Mouse (Mus musculus) adrenal gland, adult 2 months (tissue): ENCODE measurements around the gene Igsf3. TPM values are rescaled to one million over a fixed set of nuclear protein-coding genes. Genes with fewer than 3 reads are reported as not detected.
A peak's percentile ranks its signal among the peaks of the same experiment; 100 is the strongest.

Experiments
- DNase-seq: peaks from one replicate; pipeline ENCODE4 v3.0.0; 2021
- polyA plus RNA-seq: library from polyadenylated mRNA; depleted of rRNA; stranded (reverse); fragments of >200 nt; gene quantifications from 2 replicates; pipeline ENCODE4 v1.2.3, GENCODE M21; 2012
- total RNA-seq, 2 experiments: library from RNA; stranded (reverse); gene quantifications; 2 replicates each; pipeline ENCODE4 v1.2.3; 2021

The Igsf3 gene
- total and polyA plus RNA-seq, 3 experiments = 2.1 to 8.3 (median 3.4) TPM

DNA sequence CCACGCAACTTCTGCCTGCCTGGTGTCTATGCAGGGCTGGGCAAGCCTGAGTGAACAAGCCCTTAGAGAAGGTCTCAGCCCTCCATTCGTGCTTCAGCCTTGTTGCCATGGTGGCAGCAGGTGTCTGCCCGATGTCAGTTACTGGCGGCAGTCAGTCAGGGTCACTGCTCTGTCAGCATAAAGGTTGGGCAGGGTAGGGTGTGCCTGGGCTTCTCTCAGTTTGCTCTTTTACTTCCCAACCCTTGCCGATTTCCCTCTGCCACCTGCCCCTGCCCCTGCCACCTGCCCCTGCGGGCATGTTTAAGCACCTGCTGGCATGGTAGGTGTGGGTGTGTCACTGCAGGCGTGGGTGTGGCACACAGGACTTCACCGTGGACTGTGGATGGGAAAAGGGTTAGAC lies 67.6 kb downstream of the Igsf3 start:
- no peak for DNase-seq

DNA sequence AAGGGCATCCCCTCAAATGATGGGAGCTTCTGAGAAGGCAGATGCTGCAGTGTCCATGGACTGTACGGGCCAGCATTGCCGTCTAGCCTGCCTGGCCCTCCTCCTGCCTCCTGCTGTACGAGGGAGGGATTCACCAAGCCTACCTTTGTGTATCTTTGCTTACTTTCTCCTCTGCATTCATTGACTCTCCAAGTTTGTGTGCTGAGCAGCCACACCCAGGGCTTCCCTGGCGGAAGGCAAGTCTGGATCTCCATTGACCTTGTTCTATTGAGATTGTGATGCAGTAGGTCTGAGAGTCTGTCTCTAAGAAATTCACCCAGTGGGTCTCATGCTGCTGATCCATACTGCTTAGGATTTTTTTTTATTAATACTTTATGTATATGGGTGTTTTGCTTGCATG lies 70.4 kb downstream of the Igsf3 start:
- DNase-seq = no peak

DNA sequence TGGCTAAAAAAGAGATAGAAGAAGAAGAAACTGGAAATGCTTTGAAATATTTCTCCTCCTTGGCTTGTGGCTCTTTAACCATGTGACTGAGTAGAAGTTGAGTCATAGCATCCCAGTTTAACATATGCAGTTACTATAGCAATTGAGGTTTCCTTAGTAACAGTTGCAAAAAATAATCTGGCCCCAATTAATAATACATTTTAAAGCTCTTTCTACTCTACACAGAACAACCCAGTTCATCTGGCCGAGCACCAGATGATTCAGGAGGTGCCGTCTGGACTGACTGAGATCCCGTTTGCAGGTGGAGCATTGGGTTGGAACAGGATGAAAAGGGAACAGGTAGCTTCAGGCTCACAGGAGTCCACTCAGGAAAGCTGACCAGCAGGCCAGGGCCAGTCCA lies 71.9 kb downstream of the Igsf3 start:
- DNase-seq = no peak

DNA sequence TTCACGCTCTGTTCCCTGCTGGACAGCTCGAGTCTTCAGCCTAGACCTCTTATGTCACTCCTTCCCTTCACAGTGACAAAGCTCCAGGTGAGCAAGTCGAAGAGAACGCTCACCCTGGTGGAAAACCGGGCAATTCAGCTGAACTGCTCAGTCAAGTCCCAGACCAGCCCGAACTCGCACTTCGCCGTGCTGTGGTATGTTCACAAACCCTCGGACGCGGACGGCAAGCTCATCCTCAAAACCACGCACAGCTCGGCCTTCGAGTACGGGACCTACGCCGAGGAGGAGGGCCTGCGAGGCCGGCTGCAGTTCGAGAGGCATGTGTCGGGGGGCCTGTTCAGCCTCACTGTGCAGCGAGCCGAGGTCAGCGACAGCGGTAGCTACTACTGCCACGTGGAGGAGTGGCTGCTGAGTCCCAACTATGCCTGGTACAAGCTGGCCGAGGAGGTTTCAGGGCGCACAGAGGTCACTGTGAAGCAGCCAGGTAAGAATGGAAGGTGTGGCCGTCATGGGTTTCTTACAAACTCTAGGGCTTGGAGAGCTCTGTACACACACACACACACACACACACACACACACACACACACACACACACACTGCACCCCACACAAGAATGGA lies 74.0 kb downstream of the Igsf3 start:
- no peak for DNase-seq

DNA sequence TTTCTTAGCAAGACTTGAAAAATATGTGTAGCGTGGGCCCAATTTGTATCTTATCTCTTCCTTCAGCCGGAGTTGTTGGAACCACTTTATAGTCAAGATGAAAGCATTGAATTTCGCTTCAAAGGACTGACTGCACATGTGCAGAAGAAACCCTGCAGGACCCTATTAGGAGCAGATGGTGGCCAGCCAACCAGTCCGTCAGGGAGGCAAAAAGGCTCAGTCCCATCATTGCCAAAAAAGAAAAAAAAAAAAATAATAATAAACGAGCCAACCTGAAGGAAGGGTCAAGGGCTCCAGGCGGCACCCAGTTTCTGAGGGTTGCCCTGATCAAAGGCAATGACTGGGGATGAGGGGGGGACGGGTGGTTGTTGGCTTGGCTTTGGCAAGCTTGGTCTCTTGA lies 83.7 kb downstream of the Igsf3 start:
- DNase-seq = no peak

DNA sequence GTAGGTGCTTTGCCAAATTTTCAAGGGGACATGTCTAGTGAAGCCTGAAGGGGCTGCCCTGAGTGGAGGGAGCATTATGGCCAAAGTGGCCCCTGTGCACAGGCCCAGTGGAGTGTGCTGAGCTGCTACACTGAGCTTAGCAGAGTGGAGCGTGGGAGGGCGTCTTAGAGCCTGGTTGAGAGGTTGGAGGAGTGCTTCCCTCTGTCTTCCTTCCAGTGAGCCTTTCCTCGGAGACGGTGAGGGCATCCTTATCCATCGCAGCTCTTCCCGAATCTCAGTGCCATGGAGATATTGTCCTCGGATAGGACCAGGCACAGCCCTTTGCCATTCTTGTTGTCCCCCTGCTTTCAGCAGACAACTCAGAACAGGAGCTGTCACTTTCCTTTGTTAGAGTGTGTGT lies 84.2 kb downstream of the Igsf3 start:
- DNase-seq = no peak

DNA sequence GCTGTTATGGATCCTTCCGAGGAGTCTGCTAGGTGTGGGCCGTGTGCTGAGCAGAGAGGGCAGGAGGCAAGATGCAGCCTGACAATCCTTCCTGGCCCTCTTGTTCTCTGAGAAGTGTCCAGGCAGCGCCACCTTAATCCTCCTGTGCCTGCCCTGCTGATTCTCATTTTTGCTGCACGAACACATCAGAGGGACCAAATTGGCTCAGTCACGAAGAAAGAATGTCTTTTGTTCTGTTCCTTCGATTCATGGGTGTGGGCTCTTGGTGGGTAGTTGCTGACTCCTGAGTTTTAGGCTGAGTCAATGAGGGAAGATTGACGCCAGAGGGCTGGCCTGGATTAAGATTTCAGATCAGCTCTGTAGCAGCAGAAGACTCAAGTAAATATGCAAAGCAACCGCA lies 84.9 kb downstream of the Igsf3 start:
- DNase-seq = no peak

DNA sequence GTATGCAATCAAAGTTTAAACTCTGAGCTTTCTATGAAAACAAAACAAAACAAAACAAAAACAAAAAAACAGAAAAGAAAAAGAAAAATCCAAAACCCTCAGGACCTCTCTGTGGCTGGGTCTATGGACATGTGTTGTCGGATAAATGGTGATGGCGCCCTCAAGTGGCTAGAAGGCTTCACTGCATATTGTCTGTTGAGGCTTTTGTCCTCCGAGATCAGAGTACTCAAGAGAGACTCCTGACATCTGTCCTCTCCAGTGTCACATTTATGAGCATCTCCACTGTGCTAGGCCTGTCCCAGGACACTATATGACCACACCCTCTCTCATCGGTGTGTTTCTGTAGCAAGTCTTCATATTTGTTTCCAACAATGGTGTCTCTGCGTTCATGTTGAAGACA lies 85.4 kb downstream of the Igsf3 start:
- DNase-seq = peak; percentile 66

DNA sequence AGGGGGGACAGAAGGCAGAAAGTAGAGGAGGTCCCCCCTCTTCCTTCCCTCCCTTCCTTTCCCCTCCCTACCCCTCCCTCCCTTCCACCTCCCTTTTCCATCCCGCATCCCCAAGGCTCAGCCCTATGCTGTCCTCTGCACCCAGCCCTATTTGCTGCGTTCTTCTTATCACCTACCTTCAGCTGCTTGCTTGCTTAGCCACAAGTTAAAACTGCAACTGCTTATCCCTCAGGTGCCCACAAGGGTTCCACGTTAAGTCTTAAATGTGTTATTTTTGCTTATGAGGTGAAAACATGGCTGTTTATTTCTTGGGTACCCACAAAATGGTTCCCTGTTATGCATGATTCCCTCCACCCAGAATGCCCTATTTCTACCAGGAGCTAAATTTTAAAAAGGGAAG lies 86.6 kb downstream of the Igsf3 start:
- DNase-seq = no peak

DNA sequence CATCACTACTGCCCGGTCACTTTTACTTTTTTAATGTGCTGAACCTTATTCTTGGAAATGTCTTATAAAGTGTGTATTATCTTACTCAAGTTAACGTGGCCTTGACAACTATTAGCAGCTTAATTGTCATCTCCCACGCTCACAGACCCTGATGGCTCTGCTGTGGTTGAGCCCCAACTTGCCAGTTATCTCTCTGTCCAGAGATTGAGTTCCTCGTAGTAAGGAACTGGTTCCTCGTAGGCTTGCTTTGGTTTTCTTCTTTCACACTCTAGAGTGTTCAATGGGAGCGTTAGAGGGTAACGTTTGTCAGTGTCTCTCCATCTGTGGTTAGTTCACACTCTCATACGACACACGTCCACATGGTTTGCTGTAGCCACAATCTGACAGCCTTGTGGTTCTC lies 92.8 kb downstream of the Igsf3 start:
- no peak for DNase-seq

DNA sequence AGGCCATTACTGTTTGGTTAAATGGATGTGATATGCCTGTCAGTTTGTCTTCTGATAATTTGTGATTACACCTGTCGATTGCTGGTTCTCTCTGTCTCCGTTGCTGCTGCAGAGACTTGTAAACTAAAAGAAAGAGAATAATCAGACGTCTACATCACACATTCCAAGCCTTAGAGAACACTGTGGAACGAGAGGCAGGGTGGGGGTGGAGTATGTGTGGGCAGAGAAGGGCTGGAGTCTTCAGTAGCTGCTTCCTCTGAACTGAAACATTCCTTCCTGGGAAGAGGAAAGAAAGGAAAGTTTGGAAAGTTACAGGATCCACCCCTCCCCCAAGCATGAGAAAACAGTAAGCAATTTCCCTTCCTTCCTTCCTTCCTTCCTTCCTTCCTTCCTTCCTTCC lies 95.0 kb downstream of the Igsf3 start:
- DNase-seq = no peak

DNA sequence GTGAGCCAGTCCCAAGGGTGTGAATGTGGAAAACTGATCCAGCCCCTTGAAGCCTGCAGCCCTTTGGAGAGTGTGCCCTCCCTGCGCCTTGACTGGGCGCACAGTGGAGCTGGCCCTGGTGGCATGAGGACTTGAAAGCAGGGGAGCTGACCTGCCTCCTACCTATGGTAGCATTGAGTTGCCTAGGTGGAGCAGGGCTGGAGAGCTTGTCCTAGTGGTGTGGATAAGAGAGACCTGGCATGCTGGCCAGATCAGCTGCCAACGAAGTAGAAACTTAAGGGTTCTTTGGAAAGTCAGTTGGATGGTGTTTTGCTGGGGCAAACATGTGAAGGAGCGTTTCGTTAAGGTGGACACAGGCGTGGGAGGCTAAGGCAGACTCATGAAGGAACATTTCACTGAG lies 105.1 kb downstream of the Igsf3 start:
- no peak for DNase-seq

DNA sequence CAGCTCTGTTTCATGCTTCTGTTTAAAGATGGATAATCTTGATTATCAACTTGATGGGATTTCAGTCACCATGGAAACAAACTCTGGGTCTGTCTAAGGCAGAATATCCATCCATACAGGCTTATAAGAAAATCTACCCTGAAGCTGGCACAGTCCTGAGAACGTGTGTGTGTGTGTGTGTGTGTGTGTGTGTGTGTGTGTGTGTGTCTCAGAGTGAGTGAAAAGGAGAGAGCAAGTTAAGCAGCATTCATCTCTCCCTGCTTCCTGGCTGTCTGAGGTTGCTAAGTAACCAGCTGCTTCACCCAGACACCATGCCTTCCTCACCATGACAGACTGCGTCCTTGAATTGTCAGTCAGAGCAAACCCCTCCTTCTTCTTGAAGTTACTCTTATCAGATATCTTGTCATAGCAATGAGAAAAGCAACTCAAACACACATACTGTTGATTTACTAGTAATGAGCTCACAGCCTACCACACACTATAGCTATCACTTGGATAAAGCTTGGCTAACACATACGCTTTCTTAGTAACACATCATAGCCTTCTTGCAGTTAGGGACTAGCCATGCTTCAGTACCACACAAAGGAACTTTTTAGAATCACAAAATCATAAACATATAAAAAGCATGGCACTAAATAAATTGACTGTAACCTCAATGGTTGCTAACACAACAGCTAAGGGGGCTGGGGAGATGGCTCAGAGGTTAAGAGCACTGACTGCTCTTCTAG lies 106.5 kb downstream of the Igsf3 start:
- no peak for DNase-seq

DNA sequence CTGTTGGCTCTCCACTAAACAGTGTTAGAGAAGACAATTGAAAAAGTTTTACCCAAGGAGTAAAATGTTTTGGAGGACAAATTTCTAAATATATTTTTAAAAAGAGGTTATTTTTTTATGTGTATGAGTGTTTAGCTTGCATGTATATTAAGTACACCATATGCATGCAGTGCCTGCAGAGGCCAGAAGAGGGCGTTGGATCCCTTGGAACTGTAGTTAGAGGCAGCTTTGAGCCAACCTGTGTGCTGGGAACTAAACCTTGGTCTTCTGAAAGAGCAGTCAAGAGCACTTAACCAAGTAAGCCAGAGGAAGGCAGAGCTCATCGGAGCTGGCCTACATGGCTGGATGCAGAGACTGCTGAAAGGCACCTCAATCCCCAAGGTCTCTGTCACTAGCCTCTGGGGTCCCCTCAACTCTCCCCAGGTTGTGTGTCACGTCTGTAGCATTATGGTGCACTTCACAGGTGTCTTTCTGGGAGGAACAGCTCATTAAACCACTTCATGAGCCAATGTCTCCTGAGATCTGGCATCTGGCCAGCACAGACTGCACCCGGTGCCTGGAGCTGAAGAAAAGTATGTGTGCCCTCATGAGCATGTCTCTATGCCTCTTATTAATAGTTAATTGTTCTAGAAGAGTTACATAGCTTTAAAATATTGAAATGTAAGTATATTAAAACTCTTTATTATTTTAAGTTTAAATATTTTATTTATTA lies 109.3 kb downstream of the Igsf3 start:
- DNase-seq = no peak

DNA sequence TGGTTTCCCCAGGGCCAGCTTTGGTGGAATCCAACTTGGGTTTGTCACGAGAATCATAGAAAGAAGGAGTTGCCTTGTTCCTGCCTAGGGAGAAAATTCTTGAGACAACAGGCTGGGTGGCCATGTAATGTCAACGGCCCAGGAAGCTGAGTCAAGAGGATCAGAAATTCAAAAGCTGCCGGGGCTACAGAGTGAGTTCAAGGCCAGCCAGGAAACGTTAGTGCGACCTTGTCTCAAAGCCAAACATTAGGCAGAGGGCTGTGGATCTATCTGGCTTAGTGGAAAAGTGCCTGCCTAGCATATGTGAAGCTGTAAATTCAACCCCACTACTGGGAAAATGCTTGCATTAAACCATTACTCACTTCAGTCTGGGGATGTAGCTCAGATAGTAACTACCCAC lies 110.6 kb downstream of the Igsf3 start:
- DNase-seq = peak; percentile 73

DNA sequence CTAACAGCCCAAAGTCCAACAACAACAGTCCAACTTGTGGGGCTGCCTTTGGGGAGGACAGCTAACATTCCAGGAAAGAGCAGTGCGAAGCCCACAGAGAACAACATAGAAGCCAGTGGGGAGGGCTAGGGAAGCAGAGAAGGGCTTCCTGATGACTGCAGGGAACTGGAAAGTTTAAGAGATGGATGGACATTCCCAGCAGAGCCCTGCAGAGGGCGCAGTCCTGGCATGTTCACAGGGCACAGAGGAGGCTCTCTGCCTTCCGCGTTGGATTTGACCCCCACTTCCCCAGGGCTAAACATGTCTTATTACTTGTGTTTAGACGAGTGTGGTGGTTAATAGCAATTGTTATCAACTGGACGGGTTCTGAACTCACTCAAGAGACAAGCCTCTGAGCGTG lies 111.3 kb downstream of the Igsf3 start:
- no peak for DNase-seq

DNA sequence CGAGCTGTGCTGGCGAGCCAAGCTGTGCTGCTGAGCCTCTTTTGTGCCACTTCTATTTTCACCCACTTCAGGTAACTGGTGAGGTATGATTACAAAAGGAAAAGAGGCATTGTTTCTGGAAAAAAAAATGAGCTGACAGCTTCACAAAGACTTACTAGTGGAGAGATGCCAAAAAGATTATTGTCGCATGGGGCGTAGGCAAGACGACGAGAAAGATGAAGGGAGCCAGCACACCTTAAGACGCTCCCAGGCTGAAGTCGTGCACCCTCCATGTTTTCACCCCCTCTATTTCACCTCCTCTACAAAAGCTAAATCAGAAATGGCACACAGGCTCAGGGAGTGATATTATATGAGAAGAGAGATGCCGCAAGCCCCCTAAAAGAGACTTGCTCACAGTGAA lies 113.6 kb downstream of the Igsf3 start:
- no peak for DNase-seq

DNA sequence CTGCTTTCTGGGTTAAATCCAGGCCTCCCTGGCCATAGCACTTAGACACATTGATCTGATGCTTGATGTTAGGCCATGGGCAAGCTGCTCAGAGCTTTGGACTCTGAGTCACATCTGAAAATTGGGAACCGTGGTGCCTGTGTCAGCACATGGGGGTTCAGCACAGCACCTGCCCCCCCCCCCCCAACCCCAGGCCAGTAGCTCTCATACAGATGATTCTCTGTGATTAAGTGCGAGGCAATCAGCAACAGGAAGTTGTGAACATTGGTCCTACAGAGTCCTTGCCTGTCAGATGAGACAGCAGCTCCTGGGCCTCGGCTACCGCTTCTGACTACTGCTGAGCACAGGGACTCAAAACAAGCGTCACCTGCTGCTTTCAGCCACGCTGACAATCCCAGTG lies 116.0 kb downstream of the Igsf3 start:
- no peak for DNase-seq

DNA sequence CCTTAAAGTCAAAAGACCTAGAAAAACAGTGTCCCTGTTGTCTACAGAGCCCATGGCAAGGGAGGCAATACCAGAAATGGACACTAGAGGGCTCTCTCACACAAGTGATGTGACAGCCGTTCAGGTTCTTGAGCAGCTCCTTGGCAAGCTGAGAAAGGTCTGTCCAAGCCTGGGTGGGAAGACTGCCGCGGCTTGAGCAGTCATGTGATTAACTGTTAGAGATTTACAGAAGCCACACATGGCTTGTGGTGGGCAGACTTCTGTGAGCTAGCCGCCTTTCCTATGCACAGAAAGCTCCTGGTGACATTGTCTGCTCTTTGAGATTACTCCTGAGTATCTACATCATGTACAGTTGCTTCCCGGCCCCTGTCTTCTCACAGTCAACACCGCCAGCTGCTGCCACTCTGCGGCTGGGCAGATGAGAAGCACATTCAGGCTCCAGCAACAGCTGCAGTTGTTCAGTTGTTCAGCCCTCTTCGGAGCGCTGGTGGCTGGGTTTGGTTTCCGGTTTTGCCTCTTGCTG lies 117.1 kb downstream of the Igsf3 start:
- DNase-seq = peak; percentile 88

DNA sequence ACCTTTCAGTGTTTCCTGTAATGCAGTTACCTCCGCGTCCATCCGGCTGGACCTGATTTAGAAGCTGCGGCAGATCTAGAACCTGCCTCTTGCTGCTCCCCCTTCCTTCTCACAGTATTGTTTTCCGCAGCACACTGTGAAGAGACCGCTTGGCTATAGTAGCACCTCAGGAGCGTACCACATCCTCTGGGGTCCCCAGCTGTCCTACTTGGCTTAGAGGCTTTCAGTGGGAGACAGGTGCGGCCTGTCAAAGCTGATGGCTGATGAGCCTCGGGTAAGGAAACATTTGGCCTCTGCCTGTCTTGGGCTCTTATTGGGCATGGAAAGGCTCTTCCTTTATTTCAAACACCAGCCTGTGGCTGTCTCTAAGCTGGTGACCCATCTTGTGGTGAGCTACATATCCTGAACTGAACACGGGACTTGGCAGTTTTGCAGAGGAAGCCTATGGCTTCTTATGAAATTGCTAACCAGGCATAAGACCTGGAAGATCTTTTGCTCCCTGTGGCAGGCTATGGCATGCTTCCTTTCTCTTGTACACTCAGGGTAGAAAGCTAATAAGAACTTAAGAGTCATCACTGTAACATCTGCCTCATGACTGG lies 120.6 kb downstream of the Igsf3 start:
- no peak for DNase-seq

DNA sequence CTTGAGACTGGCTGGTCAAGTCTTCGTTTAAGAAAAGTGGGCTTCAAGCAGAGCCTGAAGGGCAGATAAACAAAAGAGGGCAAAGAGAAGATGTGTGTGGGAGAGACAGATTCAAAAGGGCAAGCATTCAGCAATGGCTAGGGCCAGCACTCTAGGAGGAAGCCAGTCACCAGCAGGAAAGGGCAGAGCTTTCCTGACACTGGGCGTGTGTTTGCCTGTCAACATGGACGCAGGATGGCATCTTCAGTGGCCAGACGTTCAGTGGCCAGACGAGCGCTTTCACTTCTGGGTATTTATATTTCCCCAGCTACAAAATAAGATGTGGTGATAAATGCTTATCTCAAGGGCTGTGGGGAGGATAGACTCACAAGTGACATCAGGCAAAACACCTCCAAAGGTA lies 123.0 kb downstream of the Igsf3 start:
- no peak for DNase-seq

DNA sequence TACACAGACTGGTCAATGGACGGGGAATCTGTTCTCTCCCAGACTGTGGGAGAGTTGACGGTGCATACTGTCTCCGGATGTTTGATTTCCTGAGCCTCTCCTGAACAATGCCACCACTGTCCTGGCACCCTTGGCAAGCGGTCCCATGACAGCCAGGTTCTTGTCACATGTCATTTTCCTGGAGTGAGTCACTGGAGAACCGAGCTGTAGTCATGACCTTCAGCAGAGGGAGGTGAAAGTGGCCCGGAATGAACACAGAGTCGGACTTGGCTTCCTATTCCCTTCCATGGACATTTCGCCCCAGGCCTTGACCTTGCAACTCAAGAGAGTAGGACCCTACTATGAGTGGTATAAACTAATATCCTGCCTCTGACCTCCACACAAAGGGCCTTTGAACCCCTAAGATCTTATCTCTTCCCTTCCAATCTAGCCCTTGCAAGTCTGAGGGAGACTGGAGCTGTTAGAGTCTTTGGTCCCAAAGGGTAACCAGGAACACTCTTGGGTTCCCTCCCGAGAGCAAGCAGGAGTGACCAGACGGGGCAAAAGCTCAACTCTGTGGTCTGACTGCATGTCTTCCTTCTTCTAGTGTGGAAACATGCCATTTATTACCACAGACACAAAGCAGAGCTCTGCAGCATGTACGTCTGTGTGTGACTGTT lies 123.6 kb downstream of the Igsf3 start:
- peak; percentile 83 for DNase-seq
